Mouse (Mus musculus) neural tube, embryonic 11.5 days (tissue): ENCODE measurements at regions not wholly inside any gene's neighbourhood (a gene's known extent, or its start where the extent isn't known, plus 50 kb on each side); places are given as distances from the start of the nearest gene placed in this dataset.

Experiments
- ATAC-seq: fragments of 200-750 bp; cut with Nextera tagmentation; 2 replicates; pipeline ENCODE4 v1.8.0; 2017; ENCODE audit warnings: moderate number of reproducible peaks, mild to moderate bottlenecking, moderate TSS enrichment, moderate library complexity; ENCODE audit not compliant: insufficient read depth, low FRiP score, low TSS enrichment
- DNase-seq: peaks from one replicate; pipeline ENCODE4 v3.0.0-alpha.2; 2015; ENCODE audit warnings: low spot score
- H3K27ac ChIP-seq: fragments of 300-500 bp; sonication (generic); 2 replicates; pipeline ENCODE4 v1.5.1; 2014; ENCODE audit warnings: low read depth, mild to moderate bottlenecking, low read length
- H3K27me3 ChIP-seq: fragments of 300-500 bp; sonication (generic); 2 replicates; pipeline ENCODE4 v1.6.1; 2014; ENCODE audit warnings: mild to moderate bottlenecking, low read length, mixed read lengths; ENCODE audit not compliant: control insufficient read depth, insufficient read depth
- H3K36me3 ChIP-seq: fragments of 300-500 bp; sonication (generic); 2 replicates; pipeline ENCODE4 v1.6.1; 2014; ENCODE audit warnings: mild to moderate bottlenecking, low read length, moderate library complexity, mixed read lengths; ENCODE audit not compliant: control insufficient read depth, insufficient read depth
- H3K4me1 ChIP-seq: fragments of 300-500 bp; sonication (generic); 2 replicates; pipeline ENCODE4 v1.6.1; 2014; ENCODE audit warnings: low read length, mixed read lengths; ENCODE audit not compliant: control insufficient read depth, insufficient read depth
- H3K4me2 ChIP-seq: fragments of 300-500 bp; sonication (generic); 2 replicates; pipeline ENCODE4 v1.6.1; 2014; ENCODE audit warnings: low read depth, mild to moderate bottlenecking, moderate library complexity
- H3K4me3 ChIP-seq: fragments of 300-500 bp; sonication (generic); 2 replicates; pipeline ENCODE4 v1.5.1; 2014; ENCODE audit warnings: low read depth, low read length
- H3K9ac ChIP-seq: fragments of 300-500 bp; sonication (generic); 2 replicates; pipeline ENCODE4 v1.6.1; 2014; ENCODE audit warnings: mild to moderate bottlenecking, low read length
- H3K9me3 ChIP-seq: fragments of 300-500 bp; sonication (generic); 2 replicates; pipeline ENCODE4 v1.6.1; 2016; ENCODE audit warnings: low read length; ENCODE audit not compliant: control insufficient read depth
- WGBS: fragments of 180-500 bp; shearing (Covaris S2); extraction: QIAGEN DNeasy Blood & Tissue Kit; methylation state at CpG from one replicate; pipeline ENCODE4 v1.1.7; 2014; 5-methylcytosine and 5-hydroxymethylcytosine counted together

- no peaks in the 10 kb centered on the region for H3K36me3 ChIP-seq
- no peak overlapping the region for H3K4me2 ChIP-seq
- no peaks in the 10 kb centered on the region for H3K9me3 ChIP-seq
- no peaks in the 10 kb centered on the region for H3K27me3 ChIP-seq
- DNase-seq (no peak), ATAC-seq (no peak)
- 48% methylated on average over 1 of the region's 1 CpGs for WGBS
- H3K4me1 ChIP-seq, result no peaks in the 10 kb centered on the region
- H3K27ac ChIP-seq, result no peak overlapping the region
- no peak overlapping the region for H3K4me3 ChIP-seq
- no peak overlapping the region for H3K9ac ChIP-seq
These were observed 348.1 kb upstream of the Adgra3 start for GRCm38 (mm10) chr5:50406923-50407322.

GRCm38 (mm10) chr5:50406520-50406919 is 347.7 kb upstream of the Adgra3 start:
- H3K4me2 ChIP-seq, result no peak overlapping the region
- WGBS, result 85% methylated on average over 3 of the region's 3 CpGs
- H3K36me3 ChIP-seq, result no peaks in the 10 kb centered on the region

More at GRCm38 (mm10) chr5:50406520-50406919, 347.7 kb upstream of the Adgra3 start:
- Histone ChIP-seq H3K9me3 (no peaks in the 10 kb centered on the region), H3K4me3 (no peak overlapping the region), H3K4me1 (no peaks in the 10 kb centered on the region), H3K27me3 (no peaks in the 10 kb centered on the region), H3K27ac (no peak overlapping the region), H3K9ac (no peak overlapping the region)
- no peak for DNase-seq
- no peak for ATAC-seq
